Mouse (Mus musculus): ENCODE measurements around the gene Gm21974. TPM values are rescaled to one million over a fixed set of nuclear protein-coding genes. Genes with fewer than 3 reads are reported as not detected.
"Not testable (repeated sequence)": the region's sequence is repeated elsewhere in the genome, so short reads cannot be mapped to it uniquely, and the experiment has no call there.

Gm21974 gene
- total RNA-seq, 2 experiments from 2014 or later, result not detected

DNA sequence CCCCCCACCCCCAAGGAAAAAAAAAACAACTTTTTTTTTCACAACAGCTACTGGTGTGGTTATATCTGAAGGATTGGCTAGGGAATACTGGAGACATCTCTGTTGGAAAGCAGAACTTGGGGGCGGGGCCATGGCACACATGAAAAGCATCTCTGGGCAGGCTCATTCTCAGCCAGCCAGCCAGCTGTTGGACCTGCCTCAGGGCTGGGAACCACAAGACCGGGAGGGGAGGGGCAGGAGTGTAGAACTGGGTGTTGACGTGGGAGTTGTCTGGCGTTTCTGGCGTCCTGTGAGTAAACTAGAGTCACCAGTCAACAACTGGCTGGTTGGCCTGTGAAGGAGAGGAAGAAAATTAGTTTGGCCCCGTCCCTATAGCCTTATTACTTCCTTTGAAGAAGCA is 9.3 kb downstream of the Gm21974 start:
- no peak; the same call in 1 of the 2 replicates for ATAC-seq (replicated peaks; ENCODE audit: poor library complexity, severe bottlenecking)

DNA sequence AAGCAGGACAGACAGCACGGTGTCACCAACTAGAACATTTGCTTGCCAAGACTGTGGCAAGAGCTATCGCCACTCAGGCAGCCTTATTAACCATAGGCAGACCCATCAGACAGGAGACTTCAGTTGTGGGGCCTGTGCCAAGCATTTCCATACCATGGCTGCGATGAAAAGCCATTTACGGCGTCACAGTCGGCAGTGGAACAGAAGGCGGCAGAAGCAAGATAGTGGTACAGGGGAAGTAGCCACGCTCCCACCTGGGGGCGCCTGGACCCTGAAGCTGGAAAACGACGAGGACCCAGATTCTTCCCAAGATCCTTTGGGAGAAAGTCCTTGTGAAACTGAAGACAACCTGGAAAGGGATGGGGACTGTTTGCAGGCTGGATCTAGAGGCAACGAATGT is 14.8 kb downstream of the Gm21974 start:
- no peak for ATAC-seq (replicated peaks; ENCODE audit: poor library complexity, severe bottlenecking)

DNA sequence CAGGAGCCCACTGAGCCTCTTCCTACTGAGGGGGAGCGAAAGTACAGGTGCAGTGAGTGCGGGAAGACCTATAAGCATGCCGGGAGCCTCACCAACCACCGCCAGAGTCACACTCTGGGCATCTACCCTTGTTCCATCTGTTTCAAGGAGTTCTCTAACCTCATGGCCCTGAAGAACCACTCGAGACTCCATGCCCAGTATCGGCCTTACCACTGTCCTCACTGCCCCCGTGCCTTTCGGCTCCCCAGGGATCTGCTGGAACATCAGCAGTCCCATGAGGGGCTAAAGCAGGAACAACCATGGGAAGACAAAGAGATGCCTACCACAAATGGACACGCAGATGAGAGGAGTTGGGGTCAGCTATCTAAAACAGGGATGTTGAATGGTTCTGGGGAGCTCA is 16.0 kb downstream of the Gm21974 start:
- no peak for ATAC-seq (replicated peaks; ENCODE audit: poor library complexity, severe bottlenecking)

DNA sequence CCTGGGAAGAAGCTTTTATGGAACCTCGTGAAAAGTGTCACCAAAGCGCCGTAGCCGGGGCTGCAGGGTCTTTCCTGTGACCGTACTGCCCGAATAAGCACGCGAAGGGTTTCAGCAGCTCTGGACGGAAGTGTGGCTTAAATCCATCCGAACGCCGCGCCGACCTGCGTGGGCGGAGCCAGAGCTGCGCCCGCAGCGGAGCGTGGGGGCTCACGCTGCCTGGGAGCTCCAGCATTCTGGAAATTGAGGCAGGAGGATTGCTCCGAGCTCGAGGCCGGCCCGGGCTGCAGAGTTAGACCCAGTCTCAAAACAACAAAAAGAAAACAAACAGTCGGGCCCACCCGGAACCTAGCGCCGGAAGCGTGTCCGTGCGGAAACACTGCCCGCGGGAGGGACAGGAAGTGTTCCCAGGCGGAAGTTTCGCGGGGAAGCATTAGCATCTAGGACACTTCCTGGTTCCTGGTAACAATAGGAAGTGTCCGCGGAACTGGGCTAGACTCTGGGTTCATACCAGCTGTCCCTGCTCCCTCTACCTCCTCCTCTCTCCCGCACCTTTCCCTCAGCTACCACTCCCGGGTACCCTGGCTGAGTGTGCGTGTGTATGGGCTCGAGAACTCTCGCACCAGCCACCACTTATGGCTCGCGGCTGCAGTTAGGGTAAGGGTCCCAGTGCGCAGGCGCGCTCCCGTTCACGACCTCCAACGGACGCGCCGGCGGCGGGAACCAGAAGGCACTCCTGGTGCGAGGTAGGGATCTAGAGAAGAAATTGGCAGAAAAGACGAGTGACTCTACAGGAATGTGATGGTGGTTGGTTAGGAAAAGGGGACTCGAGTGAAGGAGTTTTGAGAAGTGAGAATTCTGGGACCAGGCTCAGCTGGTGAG is 18.5 kb downstream of the Gm21974 start, which contains the start of gene Zfp668:
TSS of gene Zfp668 (minus strand) at position 362 of the 882 bp plus-strand sequence.
- peak; percentile 65 for ATAC-seq (replicated peaks; ENCODE audit: poor library complexity, severe bottlenecking)

DNA sequence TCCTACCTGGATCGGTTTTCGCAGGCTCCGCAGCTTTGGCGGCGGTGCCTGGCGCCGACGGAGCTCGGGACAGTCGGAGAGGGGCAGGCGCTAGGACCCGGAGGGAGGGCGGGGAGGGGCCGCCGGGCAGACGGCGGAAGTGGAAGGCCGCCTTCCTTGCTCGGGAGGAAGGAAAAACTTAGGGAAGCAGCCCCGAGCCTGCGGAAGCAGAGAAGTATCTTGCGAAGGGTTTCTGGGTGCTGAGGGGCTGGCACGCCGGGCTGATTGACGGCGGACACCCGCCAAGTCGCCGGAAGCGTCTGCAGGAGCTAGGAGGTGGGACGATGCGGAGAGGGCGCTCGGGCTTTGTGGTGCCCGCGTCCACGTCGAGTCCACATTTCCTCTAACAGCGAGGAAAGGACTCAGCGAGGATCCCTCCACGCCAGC is 19.2 kb downstream of the Gm21974 start, which contains the start of gene Zfp646:
TSS of gene Zfp646 (plus strand) at position 181 of the 426 bp plus-strand sequence.
- ATAC-seq (replicated peaks; ENCODE audit: poor library complexity, severe bottlenecking), result peak; percentile 72

DNA sequence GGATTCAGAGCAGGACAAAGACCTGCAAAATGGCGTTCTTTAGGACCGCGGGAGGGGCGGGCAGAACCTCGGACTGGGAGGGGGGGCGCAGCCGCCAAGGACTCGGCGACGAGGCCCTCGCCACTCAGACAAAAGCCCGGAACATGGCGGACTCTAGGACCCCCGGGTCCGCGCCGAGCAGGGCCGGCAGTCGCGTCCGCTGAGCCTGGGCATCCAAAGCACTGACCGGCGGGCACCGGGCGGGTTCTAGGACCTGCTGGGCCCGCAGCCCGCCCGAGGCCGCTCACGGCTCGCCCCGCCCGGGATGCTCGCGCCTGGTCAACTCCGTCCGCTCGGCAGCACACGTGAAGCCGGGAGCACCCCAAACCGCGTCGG is 19.6 kb downstream of the Gm21974 start:
- ATAC-seq (replicated peaks; ENCODE audit: poor library complexity, severe bottlenecking), result peak; percentile 67

DNA sequence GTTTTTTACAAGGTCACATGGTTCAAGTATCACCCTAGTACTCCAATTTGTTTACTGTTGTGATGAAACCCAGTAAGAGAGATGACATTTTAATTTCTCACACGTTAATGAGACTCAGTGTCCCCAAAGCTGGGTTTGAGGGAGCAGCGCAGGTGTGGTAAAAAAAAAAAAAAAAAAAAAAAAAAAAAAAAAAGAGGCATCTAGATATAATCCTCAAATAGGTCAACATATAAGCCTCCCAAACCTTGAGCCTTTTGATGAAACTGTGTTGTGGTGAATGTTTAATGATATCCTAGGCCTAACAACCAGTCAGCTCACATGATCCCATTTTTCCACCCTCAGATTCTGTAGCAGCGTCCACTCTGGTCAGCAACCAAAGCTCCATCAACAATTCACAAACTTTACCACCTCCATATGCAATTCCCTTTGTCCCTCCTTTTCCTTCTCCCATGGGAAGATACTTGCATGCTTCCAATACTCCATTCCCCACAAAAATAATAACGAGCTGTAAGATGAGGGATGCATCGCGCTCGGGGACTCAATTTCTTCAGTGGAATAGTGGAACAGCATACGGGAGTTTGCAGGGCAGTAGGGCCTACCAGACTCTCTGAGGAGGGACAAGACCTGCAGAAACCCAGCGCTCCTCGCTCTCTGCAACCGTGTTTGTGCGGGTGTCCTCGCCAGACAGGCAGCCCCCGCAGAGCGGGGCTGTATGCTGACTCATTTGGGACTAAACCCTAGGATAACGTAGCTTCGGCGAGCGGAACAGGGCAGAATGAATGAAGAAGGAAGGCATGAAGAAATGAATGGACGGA is 20.2 kb downstream of the Gm21974 start:
- no peak for ATAC-seq (replicated peaks; ENCODE audit: poor library complexity, severe bottlenecking)

DNA sequence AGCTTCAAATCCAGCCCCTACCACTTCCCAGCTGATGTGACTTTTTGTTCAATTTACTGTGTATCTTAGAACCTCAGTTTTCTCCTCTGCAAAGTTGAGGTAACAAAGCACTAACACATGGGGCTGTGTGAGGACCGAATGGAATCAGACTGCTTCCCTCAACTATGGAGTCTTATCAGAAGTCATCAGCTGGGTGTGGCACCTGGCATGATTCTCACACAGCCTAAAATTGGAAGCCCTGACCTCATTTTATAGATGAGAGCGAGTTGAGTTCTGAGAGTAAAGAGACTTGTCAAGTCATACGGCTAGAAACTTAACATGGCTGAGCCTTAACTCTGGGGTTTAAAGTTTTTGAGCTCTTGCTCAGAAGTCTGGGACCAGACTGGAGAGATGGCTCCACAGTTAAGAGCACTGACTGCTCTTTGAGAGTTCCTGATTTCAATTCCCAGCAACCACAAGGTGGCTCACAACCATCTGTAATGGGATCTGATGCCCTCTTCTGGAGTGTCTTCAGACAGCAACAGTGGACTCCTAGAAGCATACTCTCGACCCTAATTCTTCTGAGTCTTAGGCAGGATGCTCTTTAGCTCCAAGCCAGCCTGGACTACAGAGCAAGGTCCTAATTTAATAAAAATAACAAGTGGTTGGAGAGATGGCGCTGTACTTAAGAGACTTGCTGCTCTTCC is 25.0 kb downstream of the Gm21974 start:
- ATAC-seq (replicated peaks; ENCODE audit: poor library complexity, severe bottlenecking), result no peak

DNA sequence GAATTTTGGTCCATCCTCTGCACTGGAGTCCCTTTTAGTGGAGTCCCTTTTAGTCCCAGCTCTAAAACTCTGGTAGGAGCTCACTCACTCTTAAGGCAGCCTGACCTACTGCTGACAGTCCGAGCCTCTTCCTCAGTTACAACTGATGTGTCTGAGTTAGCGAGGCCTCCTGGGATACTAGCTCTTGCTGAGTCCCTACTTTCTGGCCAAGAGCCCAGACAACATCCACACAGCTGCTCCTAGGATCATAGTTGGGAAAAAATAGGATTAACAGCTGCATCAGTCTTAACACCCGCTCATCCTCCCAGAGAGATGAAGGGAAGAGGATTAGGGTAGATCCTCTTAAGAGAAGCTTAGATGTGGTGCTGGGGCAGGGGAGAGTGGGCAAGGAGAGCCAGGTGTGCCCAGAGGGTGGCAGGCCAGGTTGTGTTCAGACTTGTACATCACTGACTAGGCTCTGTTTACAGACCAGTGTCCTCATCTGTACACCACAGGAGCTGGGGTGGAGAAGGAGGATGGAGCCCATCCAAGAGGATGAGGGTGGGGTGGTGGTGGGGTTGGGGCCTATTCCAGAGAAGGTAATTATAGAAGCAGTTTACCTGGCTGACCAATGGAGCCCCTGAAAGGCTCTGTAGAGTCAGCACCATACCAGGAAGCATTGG is 26.0 kb downstream of the Gm21974 start:
- ATAC-seq (replicated peaks; ENCODE audit: poor library complexity, severe bottlenecking), result no peak

DNA sequence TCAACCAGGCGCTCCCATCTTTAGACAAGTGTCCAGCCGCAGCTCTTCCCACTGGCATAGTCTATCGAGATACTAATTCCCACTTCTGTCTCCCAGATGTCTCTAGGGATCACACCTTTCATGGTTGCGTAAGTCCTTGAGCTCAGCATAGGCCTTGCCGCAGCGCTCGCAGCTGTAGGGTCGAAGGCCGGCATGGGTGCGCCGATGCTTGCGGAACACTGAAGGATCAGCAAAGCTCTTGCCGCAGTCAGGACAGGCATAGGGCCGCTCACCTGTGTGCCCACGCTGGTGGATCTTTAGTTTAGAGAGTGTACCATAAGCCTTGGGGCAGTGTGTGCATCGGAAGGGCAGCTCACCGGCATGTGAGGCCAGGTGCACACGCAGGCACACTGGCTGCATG is 27.6 kb downstream of the Gm21974 start:
- no peak for ATAC-seq (replicated peaks; ENCODE audit: poor library complexity, severe bottlenecking)

DNA sequence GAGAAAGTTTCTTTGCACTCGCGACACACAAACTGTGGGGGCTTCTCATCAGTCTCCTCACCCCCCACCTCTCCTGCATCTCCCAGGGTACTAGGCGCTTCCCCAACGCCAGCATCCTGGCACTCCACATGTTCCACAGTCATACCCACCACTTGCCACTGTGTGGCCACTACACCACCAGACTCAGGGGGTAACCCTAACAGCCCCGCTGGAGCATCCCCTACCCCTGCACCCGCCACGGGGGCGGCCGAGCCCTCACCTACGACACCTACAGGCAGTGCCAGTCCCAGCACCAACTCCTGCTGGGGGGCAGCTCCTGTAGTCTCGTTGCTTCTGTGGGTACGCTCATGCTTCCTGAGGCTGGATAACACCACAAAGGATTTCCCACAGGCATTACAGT is 28.8 kb downstream of the Gm21974 start:
- no peak for ATAC-seq (replicated peaks; ENCODE audit: poor library complexity, severe bottlenecking)

DNA sequence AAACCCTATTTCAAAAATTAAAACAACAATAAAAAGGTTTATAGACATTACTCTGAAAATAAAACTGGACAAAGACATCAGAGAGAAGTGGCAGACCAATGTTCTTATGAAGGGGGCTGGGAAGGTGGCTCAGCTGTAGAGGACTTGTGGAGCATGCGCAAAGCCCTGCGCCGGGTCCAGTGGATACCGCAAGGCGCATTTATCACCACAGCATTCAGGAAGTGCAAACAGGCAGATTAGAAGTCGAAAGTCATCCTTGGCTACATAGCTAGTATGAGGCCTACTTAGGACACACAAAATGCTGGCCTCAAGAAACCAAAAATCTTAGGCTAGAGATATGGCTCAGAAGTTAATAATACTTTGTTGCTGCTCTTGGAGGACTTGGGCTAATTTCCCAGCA is 37.0 kb downstream of the Gm21974 start:
- no peak for ATAC-seq (replicated peaks; ENCODE audit: poor library complexity, severe bottlenecking)

DNA sequence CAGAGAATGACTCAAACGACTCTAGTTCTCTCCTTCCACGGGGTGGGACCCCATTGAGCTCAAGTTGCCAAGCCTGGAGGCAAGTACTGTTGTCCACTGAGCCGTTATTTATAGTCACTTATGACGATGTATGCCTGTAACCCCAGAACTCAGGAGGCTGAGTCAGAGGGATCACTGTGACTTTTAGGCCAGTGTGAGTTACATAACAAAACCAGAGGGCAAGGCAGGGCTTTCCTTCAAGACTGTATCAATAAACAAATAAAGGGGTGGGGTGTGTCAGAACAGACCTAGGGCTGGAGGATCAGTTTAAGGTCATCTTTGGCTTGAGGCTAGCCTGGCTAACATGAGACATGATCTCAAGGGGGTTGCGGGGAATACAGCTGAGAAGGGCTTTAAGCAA is 44.3 kb downstream of the Gm21974 start:
- no peak for ATAC-seq (replicated peaks; ENCODE audit: poor library complexity, severe bottlenecking)

DNA sequence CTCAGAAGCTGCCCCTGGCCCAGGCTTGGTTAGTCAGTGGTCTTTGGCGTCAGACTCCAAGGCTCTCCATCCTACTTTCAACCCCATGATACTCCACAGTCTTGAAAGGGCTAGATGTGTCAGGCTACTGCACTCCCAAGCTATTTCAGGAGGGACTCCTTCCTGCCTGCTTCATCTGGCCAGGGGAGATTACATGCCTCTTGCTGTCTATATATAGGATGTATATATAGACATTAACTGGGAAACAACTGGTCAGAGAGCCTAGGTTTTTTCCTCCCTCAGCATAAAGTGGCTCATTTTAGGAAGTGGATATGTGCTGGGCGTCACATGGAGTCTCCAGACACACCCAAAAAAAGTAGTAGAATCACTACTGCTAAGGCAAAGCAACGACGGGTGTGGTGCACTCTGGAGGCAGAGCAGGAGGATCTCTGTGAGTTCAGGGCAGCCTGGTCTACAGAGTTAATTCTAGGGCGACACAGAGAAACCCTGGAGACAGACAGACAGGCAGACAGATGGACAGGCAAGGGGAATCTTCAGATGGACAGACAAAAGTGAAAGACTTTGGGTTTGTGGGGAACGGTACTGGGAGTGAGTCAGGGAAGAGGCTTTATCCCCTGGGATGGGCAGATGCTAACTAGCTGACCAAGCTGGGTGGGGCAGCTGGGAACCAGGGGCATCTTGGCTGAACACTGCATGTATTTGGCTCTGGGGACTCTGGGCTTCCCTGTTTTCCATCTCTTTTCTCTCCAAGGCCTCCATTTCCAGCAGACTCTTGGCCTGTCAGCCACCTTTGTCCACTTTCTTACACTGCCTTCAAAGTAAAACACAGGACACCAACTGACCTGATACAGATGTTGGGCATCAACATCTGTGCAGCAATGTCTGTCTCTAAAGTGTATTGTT is 45.0 kb downstream of the Gm21974 start:
- no peak for ATAC-seq (replicated peaks; ENCODE audit: poor library complexity, severe bottlenecking)

DNA sequence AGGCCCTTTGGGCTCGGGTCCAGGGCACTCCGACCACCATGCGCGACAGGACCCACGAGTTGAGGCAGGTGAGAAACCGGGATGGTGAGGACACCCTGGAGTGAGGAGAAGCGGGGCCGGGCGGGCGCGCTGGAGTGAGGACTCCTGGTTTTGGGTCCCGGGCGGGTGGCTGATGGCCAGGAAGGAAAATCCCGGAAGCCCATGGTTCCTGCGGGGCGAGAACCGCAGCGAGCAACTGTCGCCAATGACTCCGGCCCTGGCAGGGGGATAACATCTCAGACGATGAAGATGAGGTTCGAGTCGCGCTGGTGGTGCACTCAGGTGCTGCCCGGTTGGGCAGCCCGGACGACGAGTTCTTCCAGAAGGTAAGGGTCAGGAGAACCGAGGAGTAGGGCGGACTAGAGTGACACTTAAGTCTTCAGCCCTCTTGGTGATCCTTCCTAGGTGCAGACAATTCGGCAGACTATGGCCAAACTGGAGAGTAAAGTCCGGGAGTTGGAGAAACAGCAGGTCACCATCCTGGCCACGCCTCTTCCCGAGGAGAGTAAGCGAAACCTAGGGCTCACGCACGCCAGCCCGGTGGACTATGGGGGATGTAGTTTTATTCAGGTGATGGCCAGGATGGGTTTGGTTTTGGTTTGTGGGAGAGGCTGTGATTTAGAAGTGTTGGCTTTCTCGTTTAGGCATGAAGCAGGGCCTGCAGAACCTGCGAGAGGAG is 53.1 kb downstream of the Gm21974 start:
- ATAC-seq (replicated peaks; ENCODE audit: poor library complexity, severe bottlenecking), result peak; percentile 69

DNA sequence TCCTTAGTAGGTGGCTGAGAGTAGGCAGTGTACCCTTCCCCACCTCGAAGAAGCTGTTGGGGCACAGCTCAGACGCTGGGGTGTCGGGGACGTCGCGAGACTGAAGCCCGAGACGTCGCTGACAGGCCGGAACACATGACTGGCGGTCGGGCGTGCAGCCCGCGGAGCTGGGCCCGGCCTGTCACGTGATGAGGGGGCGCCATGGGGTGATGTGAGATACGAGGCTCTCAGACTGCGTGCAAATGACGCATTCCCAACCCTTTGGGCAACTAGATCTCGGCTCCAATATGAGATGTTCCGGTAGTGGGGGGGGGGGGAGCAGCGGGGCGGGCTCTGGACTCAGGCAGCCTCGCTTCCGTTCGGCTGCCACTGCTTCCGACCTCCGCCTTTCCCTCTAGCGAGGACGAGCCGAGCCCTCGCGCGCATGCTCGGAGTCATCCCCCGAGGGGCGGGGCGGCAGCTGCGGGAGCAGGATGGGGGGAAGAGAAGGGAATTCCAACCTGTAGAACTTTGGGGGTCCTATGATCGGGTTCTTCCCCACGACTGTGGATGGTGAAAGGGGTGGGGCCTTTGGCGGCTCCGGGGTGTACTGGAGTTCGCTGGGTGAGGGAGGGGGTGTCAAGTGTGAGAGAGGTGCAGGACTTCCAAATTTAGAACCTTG is 53.8 kb downstream of the Gm21974 start:
- peak; percentile 80 for ATAC-seq (replicated peaks; ENCODE audit: poor library complexity, severe bottlenecking)

DNA sequence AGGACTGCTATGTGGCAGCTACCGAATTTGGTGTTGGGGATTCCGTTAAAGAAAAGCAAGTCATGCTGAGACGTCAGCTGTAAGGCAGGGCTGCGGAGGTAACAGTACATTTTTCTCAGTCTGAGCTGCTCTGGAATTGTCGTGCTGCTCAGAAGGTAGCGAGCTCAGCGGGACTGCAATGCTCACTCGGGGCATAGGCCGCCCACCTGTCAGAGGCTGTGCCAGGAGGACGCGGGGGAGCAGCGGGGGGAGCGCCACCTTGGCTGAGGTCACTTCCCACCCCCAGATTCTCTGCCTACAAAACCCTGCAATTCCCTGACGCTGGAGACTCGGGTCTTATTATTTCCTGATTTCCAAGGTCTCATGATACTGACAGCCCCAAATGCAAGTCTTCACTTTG is 54.4 kb downstream of the Gm21974 start:
- peak; percentile 33 for ATAC-seq (replicated peaks; ENCODE audit: poor library complexity, severe bottlenecking)

DNA sequence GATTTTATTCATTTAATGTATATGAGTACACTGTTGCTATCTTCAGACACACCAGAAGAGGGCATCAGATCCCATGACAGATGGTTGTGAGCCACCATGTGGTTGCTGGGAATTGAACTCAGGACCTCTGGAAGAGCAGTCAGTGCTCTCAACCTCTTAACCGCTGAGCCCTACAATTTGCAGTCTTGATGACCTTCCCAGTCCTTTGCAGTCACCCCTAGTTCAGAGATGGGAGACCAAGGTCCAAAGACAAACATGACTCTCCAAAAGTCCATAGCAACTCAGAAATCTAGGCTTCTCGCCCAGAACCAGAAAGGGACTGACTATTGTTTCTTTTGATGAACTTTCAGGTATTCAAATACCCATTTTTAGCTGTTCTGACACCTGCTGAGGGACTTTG is 55.2 kb downstream of the Gm21974 start:
- ATAC-seq (replicated peaks; ENCODE audit: poor library complexity, severe bottlenecking), result not testable (repeated sequence)
